21 mouse cellular contexts compared by ENCODE assay signal in genomic region chr14:31420985-31421384, GRCm38 (mm10). TPM values are rescaled to one million over a fixed set of nuclear protein-coding genes. Genes with fewer than 3 reads are reported as not detected.
DNase-seq lines count a peak whose midpoint lies in the region; ATAC-seq lines count a peak whose summit lies in the region.
"Had no signal": no experiment of that assay in that cellular context is flagged by ENCODE, and none has a peak within 500 bp of the region (broad histone marks: within the 10 kb centered on the region; RNA-seq: fewer than 3 reads in every experiment).

No protein-coding gene starts in this region.

- H3K4me2 ChIP-seq in hindbrain, embryonic 16.5 days (ENCODE audit: low read length) = no peak overlapping the region
- no peak overlapping the region for H3K4me2 ChIP-seq in kidney, embryonic 16.5 days (replicated peaks; ENCODE audit: low read depth, low read length)
- H3K4me2 ChIP-seq: forebrain, embryonic 12.5 days; hindbrain, embryonic 15.5 days; midbrain, embryonic 15.5 days had no signal

- peaks cover 5% of the 10 kb centered on the region; the same call in 1 of the 2 replicates for H3K9me3 ChIP-seq in hindbrain, embryonic 10.5 days
- H3K9me3 ChIP-seq in hindbrain, embryonic 16.5 days (ENCODE audit: control insufficient read depth, low read length) = no peaks in the 10 kb centered on the region; the same call in 1 of the 2 replicates
- peaks cover 6% of the 10 kb centered on the region; the same call in 1 of the 2 replicates for H3K9me3 ChIP-seq in kidney, embryonic 16.5 days (ENCODE audit: low read length)
- H3K9me3 ChIP-seq: forebrain, embryonic 12.5 days; hindbrain, embryonic 15.5 days; limb, embryonic 10.5 days; megakaryocyte, embryonic 14.5 days; midbrain, embryonic 15.5 days had no signal

- H3K27ac ChIP-seq in hindbrain, embryonic 10.5 days = peak overlapping the region; percentile 4
- no peak overlapping the region for H3K27ac ChIP-seq in hindbrain, embryonic 16.5 days (ENCODE audit: low read depth, low read length)
- H3K27ac ChIP-seq in kidney, embryonic 16.5 days (ENCODE audit: low read length) = peak overlapping the region; percentile 64
- H3K27ac ChIP-seq: forebrain, embryonic 12.5 days; hindbrain, embryonic 15.5 days; left cerebral cortex, adult 2 months; limb, embryonic 10.5 days; midbrain, embryonic 15.5 days had no signal

- H3K27me3 ChIP-seq in hindbrain, embryonic 10.5 days (ENCODE audit: insufficient read depth, poor library complexity, severe bottlenecking) = no peaks in the 10 kb centered on the region
- H3K27me3 ChIP-seq in hindbrain, embryonic 16.5 days (replicated peaks; ENCODE audit: control insufficient read depth, insufficient read depth, low read length) = no peaks in the 10 kb centered on the region
- H3K27me3 ChIP-seq in kidney, embryonic 16.5 days (ENCODE audit: insufficient read depth, low read length) = no peaks in the 10 kb centered on the region
- H3K27me3 ChIP-seq: forebrain, embryonic 12.5 days; hindbrain, embryonic 15.5 days; midbrain, embryonic 15.5 days had no signal

- ATAC-seq in hindbrain, embryonic 16.5 days = no peak
- ATAC-seq in kidney, embryonic 16.5 days (ENCODE audit: low FRiP score, low TSS enrichment) = peak; percentile 62
- ATAC-seq: midbrain, embryonic 15.5 days had no signal

- no peak for DNase-seq in hindbrain, embryonic 10.5 days (ENCODE audit: low spot score)
- DNase-seq in kidney, adult 11 months = no peak
- peak; percentile 25 for DNase-seq in retina, embryonic 14.5 days (ENCODE audit: low spot score)
- no peak for DNase-seq in retina, postnatal 1 day
- peak; percentile 37 for DNase-seq in mesoderm, embryonic 11.5 days (ENCODE audit: low read depth, low spot score)
- no peak for DNase-seq in left cerebral cortex, postnatal 10 days (ENCODE audit: extremely low spot score in 1 of 2, low spot score in 2 of 2)
- DNase-seq: cerebellum, adult 9-10 months; gastrocnemius, postnatal 14 days; heart, adult 18-20 months; kidney, adult 18-20 months; lung, adult 18-20 months; thymus, postnatal 4 days had no signal

- no peak overlapping the region for H3K4me3 ChIP-seq in hindbrain, embryonic 10.5 days
- H3K4me3 ChIP-seq in hindbrain, embryonic 16.5 days (ENCODE audit: low read length) = no peak overlapping the region
- H3K4me3 ChIP-seq in kidney, embryonic 16.5 days (ENCODE audit: low read length) = no peak overlapping the region
- H3K4me3 ChIP-seq: forebrain, embryonic 12.5 days; hindbrain, embryonic 15.5 days; left cerebral cortex, adult 2 months; limb, embryonic 10.5 days; megakaryocyte, embryonic 14.5 days; midbrain, embryonic 15.5 days; myocyte had no signal

- WGBS in hindbrain, embryonic 10.5 days = 56% methylated on average over 7 of the region's 7 CpGs
- 28% methylated on average over 7 of the region's 7 CpGs for WGBS in hindbrain, embryonic 16.5 days
- 31% methylated on average over 7 of the region's 7 CpGs for WGBS in kidney, embryonic 16.5 days

- H3K36me3 ChIP-seq in hindbrain, embryonic 10.5 days = peaks cover 9% of the 10 kb centered on the region
- H3K36me3 ChIP-seq in hindbrain, embryonic 16.5 days (ENCODE audit: control insufficient read depth, insufficient read depth, low read length) = peaks cover 4% of the 10 kb centered on the region; the same call in 1 of the 2 replicates
- H3K36me3 ChIP-seq in kidney, embryonic 16.5 days (ENCODE audit: insufficient read depth, low read length) = no peaks in the 10 kb centered on the region

- intact Hi-C loops in left cerebral cortex, postnatal 10 days (cut with DNase I) = no loop called here

- H3K9ac ChIP-seq in hindbrain, embryonic 16.5 days (ENCODE audit: low read depth, low read length) = no peak overlapping the region
- no peak overlapping the region for H3K9ac ChIP-seq in kidney, embryonic 16.5 days (replicated peaks; ENCODE audit: low read length)
- H3K9ac ChIP-seq: forebrain, embryonic 12.5 days; hindbrain, embryonic 15.5 days; midbrain, embryonic 15.5 days had no signal

- H3K4me1 ChIP-seq in hindbrain, embryonic 10.5 days (replicated peaks) = peaks cover 55% of the 10 kb centered on the region
- 0 out of 2 replicates have a peak, but pooled peaks cover 3% of the 10 kb centered on the region for H3K4me1 ChIP-seq in hindbrain, embryonic 16.5 days (ENCODE audit: control insufficient read depth, insufficient read depth, low read depth, low read length)
- peaks cover 61% of the 10 kb centered on the region for H3K4me1 ChIP-seq in kidney, embryonic 16.5 days (ENCODE audit: insufficient read depth, low read length)

RNA-seq across cellular contexts. Expression of gene Sh3bp5, which starts 14.9 kb away (rescaled TPM):
- 19.3 and 23.7 TPM in 2 replicates for polyA plus RNA-seq in hindbrain, embryonic 10.5 days (2016; fragmentation: Nextera tagmentation; extraction: Ambion mirVana)
- 152 and 155 TPM in 2 replicates for polyA plus RNA-seq in hindbrain, embryonic 16.5 days (2015; fragmentation: Nextera tagmentation; extraction: Ambion mirVana)
- polyA plus RNA-seq in kidney, embryonic 16.5 days (2015; fragmentation: Nextera tagmentation; extraction: Ambion mirVana) = 34.1 and 39.0 TPM in 2 replicates
- 10 to 100 TPM; 76.4 to 80.0 TPM for total RNA-seq in left cerebral cortex, postnatal 10 days (2021)

Comparison
In these comparisons a context has a peak if more than half of its experiments do, and no peak if none do; other contexts are left out.
1. DNase-seq: peak in retina, embryonic 14.5 days (single experiment) and mesoderm, embryonic 11.5 days (single experiment); none in hindbrain, embryonic 10.5 days (single experiment), kidney, adult 11 months (single experiment), retina, postnatal 1 day (single experiment) and left cerebral cortex, postnatal 10 days (0 of 2).